Mouse (Mus musculus): Measurements from ENCODE around the gene Syt17. TPM values are rescaled to one million over a fixed set of nuclear protein-coding genes. Genes with fewer than 3 reads are reported as not detected.

Syt17 gene
- polyA plus RNA-seq (2016; fragmentation: Nextera tagmentation; extraction: Ambion mirVana): 7.2 and 8.2 TPM in 2 replicates

GRCm38 (mm10) chr7:118448134-118448967 is at the start of gene Syt17:
TSS of gene Syt17 (minus strand) at chr7:118448222.
- Histone ChIP-seq H3K36me3 (no peaks in the 10 kb centered on the region), H3K9ac (peak within 1 kb of the TSS; percentile 65), H3K4me1 (peaks cover 21% of the 10 kb centered on the region), H3K4me3 (peak within 1 kb of the TSS; percentile 61), H3K27ac (no peak within 1 kb of the TSS), H3K27me3 (replicated peaks) (peaks cover 9% of the 10 kb centered on the region; the same call in 1 of the 2 replicates), H3K9me3 (no peaks in the 10 kb centered on the region), H3K4me2 (replicated peaks) (peak within 1 kb of the TSS; percentile 86)
- WGBS: under 1% methylated on average over 58 of the region's 58 CpGs
- ATAC-seq (ENCODE audit: low FRiP score, low read depth): peak; percentile 69

GRCm38 (mm10) chr7:118494892-118495579 is 47.0 kb upstream of the Syt17 start:
- WGBS: 78% methylated on average over 4 of the region's 4 CpGs
- Histone ChIP-seq H3K4me1 (peaks cover 14% of the 10 kb centered on the region; the same call in 1 of the 2 replicates), H3K9ac (no peak overlapping the region), H3K4me2 (replicated peaks) (no peak overlapping the region), H3K27me3 (replicated peaks) (peaks cover 19% of the 10 kb centered on the region), H3K36me3 (no peaks in the 10 kb centered on the region), H3K4me3 (no peak overlapping the region), H3K9me3 (0 out of 2 replicates have a peak, but pooled peaks cover 7% of the 10 kb centered on the region), H3K27ac (no peak overlapping the region)
- no peak for ATAC-seq (ENCODE audit: low FRiP score, low read depth)

- Histone ChIP-seq H3K4me2 (replicated peaks) (no peak overlapping the region), H3K9ac (no peak overlapping the region), H3K9me3 (0 out of 2 replicates have a peak, but pooled peaks cover 7% of the 10 kb centered on the region), H3K27ac (no peak overlapping the region), H3K27me3 (replicated peaks) (peaks cover 30% of the 10 kb centered on the region), H3K36me3 (no peaks in the 10 kb centered on the region), H3K4me1 (peaks cover 19% of the 10 kb centered on the region), H3K4me3 (no peak overlapping the region)
- no peak for ATAC-seq (ENCODE audit: low FRiP score, low read depth)
- WGBS: 93% methylated on average over 9 of the region's 9 CpGs
Measured at GRCm38 (mm10) chr7:118493892-118494291, 45.9 kb upstream of the Syt17 start.

GRCm38 (mm10) chr7:118491431-118492147 is 43.6 kb upstream of the Syt17 start, which contains the start of gene Itpripl2:
TSS of gene Itpripl2 (minus strand) at chr7:118491975.
- H3K4me3 ChIP-seq: peak within 1 kb of the TSS; percentile 52
- H3K36me3 ChIP-seq: no peaks in the 10 kb centered on the region
- under 1% methylated on average over 55 of the region's 55 CpGs for WGBS
- H3K4me2 ChIP-seq (replicated peaks): peak within 1 kb of the TSS; percentile 86
- H3K27me3 ChIP-seq (replicated peaks): peaks cover 37% of the 10 kb centered on the region
- peaks cover 19% of the 10 kb centered on the region for H3K4me1 ChIP-seq
- peak; percentile 83 for ATAC-seq (ENCODE audit: low FRiP score, low read depth)
- H3K9me3 ChIP-seq: no peaks in the 10 kb centered on the region
- peak within 1 kb of the TSS; percentile 75 for H3K9ac ChIP-seq
- H3K27ac ChIP-seq: no peak within 1 kb of the TSS

GRCm38 (mm10) chr7:118490666-118491430 is 42.8 kb upstream of the Syt17 start:
- Histone ChIP-seq H3K36me3 (no peaks in the 10 kb centered on the region), H3K4me3 (peak overlapping the region; percentile 52), H3K4me2 (replicated peaks) (peak overlapping the region; percentile 86), H3K9ac (peak overlapping the region; percentile 75), H3K9me3 (no peaks in the 10 kb centered on the region), H3K27ac (no peak overlapping the region), H3K4me1 (peaks cover 19% of the 10 kb centered on the region), H3K27me3 (replicated peaks) (peaks cover 37% of the 10 kb centered on the region)
- WGBS: 2% methylated on average over 66 of the region's 67 CpGs
- peak; percentile 41 for ATAC-seq (ENCODE audit: low FRiP score, low read depth)

GRCm38 (mm10) chr7:118489706-118490665 is 42.0 kb upstream of the Syt17 start:
- Histone ChIP-seq H3K4me1 (peaks cover 19% of the 10 kb centered on the region), H3K4me2 (replicated peaks) (peak overlapping the region; percentile 86), H3K4me3 (peak overlapping the region; percentile 52; the same call in 1 of the 2 replicates), H3K36me3 (no peaks in the 10 kb centered on the region), H3K9me3 (no peaks in the 10 kb centered on the region), H3K9ac (no peak overlapping the region), H3K27ac (no peak overlapping the region), H3K27me3 (replicated peaks) (peaks cover 37% of the 10 kb centered on the region)
- WGBS: 14% methylated on average over 57 of the region's 57 CpGs
- peak; percentile 14; the same call in 1 of the 2 replicates for ATAC-seq (ENCODE audit: low FRiP score, low read depth)

- Histone ChIP-seq H3K27ac (no peak overlapping the region), H3K27me3 (replicated peaks) (peaks cover 37% of the 10 kb centered on the region), H3K9ac (no peak overlapping the region), H3K4me3 (no peak overlapping the region), H3K9me3 (no peaks in the 10 kb centered on the region), H3K4me1 (peaks cover 19% of the 10 kb centered on the region), H3K36me3 (no peaks in the 10 kb centered on the region), H3K4me2 (replicated peaks) (peak overlapping the region; percentile 21; the same call in 1 of the 2 replicates)
- no peak for ATAC-seq (ENCODE audit: low FRiP score, low read depth)
- WGBS: 32% methylated on average over 8 of the region's 8 CpGs
Measured at GRCm38 (mm10) chr7:118488060-118488664, 40.1 kb upstream of the Syt17 start.

GRCm38 (mm10) chr7:118486917-118487316 is 38.9 kb upstream of the Syt17 start:
- Histone ChIP-seq H3K4me3 (no peak overlapping the region), H3K4me1 (peaks cover 19% of the 10 kb centered on the region), H3K9me3 (no peaks in the 10 kb centered on the region), H3K4me2 (replicated peaks) (no peak overlapping the region), H3K27ac (no peak overlapping the region), H3K9ac (no peak overlapping the region), H3K36me3 (no peaks in the 10 kb centered on the region), H3K27me3 (replicated peaks) (peaks cover 32% of the 10 kb centered on the region)
- no peak for ATAC-seq (ENCODE audit: low FRiP score, low read depth)
- WGBS: 59% methylated on average over 5 of the region's 5 CpGs

- Histone ChIP-seq H3K4me2 (replicated peaks) (no peak overlapping the region), H3K9ac (no peak overlapping the region), H3K9me3 (no peaks in the 10 kb centered on the region), H3K36me3 (no peaks in the 10 kb centered on the region), H3K4me1 (no peaks in the 10 kb centered on the region; the same call in 1 of the 2 replicates), H3K27ac (no peak overlapping the region), H3K4me3 (no peak overlapping the region), H3K27me3 (replicated peaks) (peaks cover 8% of the 10 kb centered on the region)
- ATAC-seq (ENCODE audit: low FRiP score, low read depth): no peak
- WGBS: 91% methylated on average over 1 of the region's 1 CpGs
Measured at GRCm38 (mm10) chr7:118483996-118484395, 36.0 kb upstream of the Syt17 start.

GRCm38 (mm10) chr7:118482001-118482400 is 34.0 kb upstream of the Syt17 start:
- Histone ChIP-seq H3K4me3 (no peak overlapping the region), H3K36me3 (no peaks in the 10 kb centered on the region), H3K4me2 (replicated peaks) (no peak overlapping the region), H3K9me3 (no peaks in the 10 kb centered on the region), H3K27ac (no peak overlapping the region), H3K9ac (no peak overlapping the region), H3K27me3 (replicated peaks) (no peaks in the 10 kb centered on the region), H3K4me1 (no peaks in the 10 kb centered on the region)
- no peak for ATAC-seq (ENCODE audit: low FRiP score, low read depth)
- 86% methylated on average over 2 of the region's 2 CpGs for WGBS

Measured in neural tube, embryonic 12.5 days (tissue).